Mouse (Mus musculus) C2C12 (cell line): ENCODE measurements around the gene Timp3.

Source experiments
- CTCF ChIP-seq: IDR thresholded peaks from one replicate; pipeline ENCODE4 v1.5.1; 2011; ENCODE audit not compliant: control insufficient read depth, insufficient read depth, insufficient read length
- MAX ChIP-seq: IDR thresholded peaks from one replicate; pipeline ENCODE4 v1.6.1; 2011; ENCODE audit warnings: mild to moderate bottlenecking, control low read depth
- MYOG ChIP-seq: IDR thresholded peaks from one replicate; pipeline ENCODE4 v1.6.1; 2011; ENCODE audit not compliant: control insufficient read depth, insufficient read length; ENCODE audit errors: extremely low read depth

GRCm38 (mm10) chr10:86341589-86341988, 41.4 kb downstream of the Timp3 start:
- TF ChIP-seq CTCF = no peak
- TF ChIP-seq MYOG = no peak
- TF ChIP-seq MAX = no peak
